Mouse (Mus musculus) MEL (cell line): Measurements from ENCODE around the gene Schip1. TPM values are rescaled to one million over a fixed set of nuclear protein-coding genes. Genes with fewer than 3 reads are reported as not detected.

Source experiments
- DNase-seq: peaks from one replicate; pipeline ENCODE4 v3.0.0; 2011; ENCODE audit warnings: low read depth, low spot score
- H3K27ac ChIP-seq: 2 replicates; pipeline ENCODE4 v1.5.1; 2012; ENCODE audit warnings: low read depth, mild to moderate bottlenecking, control low read depth, low read length, moderate library complexity; ENCODE audit not compliant: control insufficient read depth
- H3K27me3 ChIP-seq, 2 experiments: fragments of 150-350 bp in 1 of 2; sonication (generic) in 1 of 2; 2 replicates each; pipeline ENCODE4 v1.6.1; 2012; ENCODE audit warnings: low read length in 2 of 2, mild to moderate bottlenecking in 2 of 2, improper control_type of control experiment in 1 of 2, moderate library complexity in 1 of 2; ENCODE audit not compliant: insufficient read depth in 2 of 2, control insufficient read depth in 1 of 2
- H3K36me3 ChIP-seq, 2 experiments: 2 replicates each; pipeline ENCODE4 v1.6.1; 2012 to 2014; ENCODE audit warnings: low read length in 2 of 2, improper control_type of control experiment in 1 of 2, inconsistent platforms in 1 of 2, mild to moderate bottlenecking in 1 of 2; ENCODE audit not compliant: insufficient read depth in 2 of 2, control insufficient read depth in 1 of 2
- H3K4me1 ChIP-seq, 2 experiments: fragments of 150-350 bp in 1 of 2; sonication (generic) in 1 of 2; 2 replicates each; pipeline ENCODE4 v1.6.1; 2012; ENCODE audit warnings: low read length in 2 of 2, improper control_type of control experiment in 1 of 2, mild to moderate bottlenecking in 1 of 2; ENCODE audit not compliant: insufficient read depth in 2 of 2, control insufficient read depth in 1 of 2
- H3K4me3 ChIP-seq, 2 experiments: fragments of 150-350 bp in 1 of 2; sonication (generic) in 1 of 2; 2 replicates each; pipeline ENCODE4 v1.5.1; 2012; ENCODE audit warnings: low read depth in 2 of 2, low read length in 2 of 2, mild to moderate bottlenecking in 2 of 2, moderate library complexity in 2 of 2, control low read depth in 1 of 2, improper control_type of control experiment in 1 of 2; ENCODE audit not compliant: control insufficient read depth in 1 of 2, insufficient read depth in 1 of 2
- H3K79me2 ChIP-seq: 2 replicates; pipeline ENCODE4 v1.6.1; 2012; ENCODE audit warnings: mild to moderate bottlenecking, low read length, moderate library complexity; ENCODE audit not compliant: control insufficient read depth, poor library complexity, insufficient read depth
- H3K9ac ChIP-seq: 2 replicates; pipeline ENCODE4 v1.6.1; 2012; ENCODE audit warnings: low read depth, mild to moderate bottlenecking, control low read depth, low read length, moderate library complexity; ENCODE audit not compliant: control insufficient read depth, poor library complexity, severe bottlenecking
- H3K9me3 ChIP-seq: fragments of 150-350 bp; sonication (generic); replicated peaks from 2 replicates; pipeline ENCODE4 v1.6.1; 2012; ENCODE audit warnings: mild to moderate bottlenecking, low read length, improper control_type of control experiment, moderate library complexity; ENCODE audit not compliant: insufficient read depth
- BHLHE40 ChIP-seq: IDR thresholded peaks from 2 replicates; pipeline ENCODE4 v1.6.1; 2012; ENCODE audit warnings: low read depth, mild to moderate bottlenecking, inconsistent platforms, low read length, improper control_type of control experiment, borderline replicate concordance
- CHD2 ChIP-seq: IDR thresholded peaks from 2 replicates; pipeline ENCODE4 v1.6.1; 2011; ENCODE audit warnings: low read length, improper control_type of control experiment
- E2F4 ChIP-seq: IDR thresholded peaks from 2 replicates; pipeline ENCODE4 v1.6.1; 2011; ENCODE audit warnings: low read depth, low read length, improper control_type of control experiment, borderline replicate concordance
- ELF1 ChIP-seq: IDR thresholded peaks from 2 replicates; pipeline ENCODE4 v1.6.1; 2014; ENCODE audit warnings: low read depth, mild to moderate bottlenecking, inconsistent platforms, low read length, improper control_type of control experiment, moderate library complexity
- ETS1 ChIP-seq: IDR thresholded peaks from 2 replicates; pipeline ENCODE4 v1.6.1; 2012; ENCODE audit warnings: low read depth, mild to moderate bottlenecking, inconsistent platforms, low read length, improper control_type of control experiment, moderate library complexity
- GATA1 ChIP-seq: IDR thresholded peaks from 2 replicates; pipeline ENCODE4 v1.6.1; 2011; ENCODE audit warnings: low read depth, low read length, improper control_type of control experiment
- HCFC1 ChIP-seq: IDR thresholded peaks from 2 replicates; pipeline ENCODE4 v1.6.1; 2012; ENCODE audit warnings: low read depth, mild to moderate bottlenecking, inconsistent platforms, low read length, improper control_type of control experiment, moderate library complexity
- MAFK ChIP-seq: IDR thresholded peaks from 2 replicates; pipeline ENCODE4 v1.6.1; 2011; ENCODE audit warnings: low read depth, mild to moderate bottlenecking, low read length, improper control_type of control experiment, borderline replicate concordance
- MAZ ChIP-seq: IDR thresholded peaks from 2 replicates; pipeline ENCODE4 v1.6.1; 2012; ENCODE audit warnings: low read depth, mild to moderate bottlenecking, inconsistent platforms, low read length, improper control_type of control experiment
- MXI1 ChIP-seq: IDR thresholded peaks from 2 replicates; pipeline ENCODE4 v1.6.1; 2011; ENCODE audit warnings: mild to moderate bottlenecking, low read depth, low read length, improper control_type of control experiment
- MYB ChIP-seq: IDR thresholded peaks from 2 replicates; pipeline ENCODE4 v1.6.1; 2011; ENCODE audit warnings: mild to moderate bottlenecking, low read depth, low read length, improper control_type of control experiment
- MYC ChIP-seq: IDR thresholded peaks from 2 replicates; pipeline ENCODE4 v1.6.1; 2011; ENCODE audit warnings: low read depth, mild to moderate bottlenecking, low read length, improper control_type of control experiment, moderate library complexity
- NRF1 ChIP-seq: IDR thresholded peaks from 2 replicates; pipeline ENCODE4 v1.6.1; 2014; ENCODE audit warnings: low read depth, mild to moderate bottlenecking, inconsistent platforms, low read length, improper control_type of control experiment, moderate library complexity; ENCODE audit not compliant: poor library complexity, insufficient read depth, severe bottlenecking
- SIN3A ChIP-seq: IDR thresholded peaks from 2 replicates; pipeline ENCODE4 v1.6.1; 2012; ENCODE audit warnings: low read length, improper control_type of control experiment, inconsistent platforms
- SMC3 ChIP-seq: IDR thresholded peaks from 2 replicates; pipeline ENCODE4 v1.6.1; 2011; ENCODE audit warnings: low read depth, low read length, improper control_type of control experiment
- TAL1 ChIP-seq: IDR thresholded peaks from 2 replicates; pipeline ENCODE4 v1.6.1; 2012; ENCODE audit warnings: mild to moderate bottlenecking, inconsistent platforms, low read length, moderate library complexity, mixed read lengths
- TBP ChIP-seq: IDR thresholded peaks from 2 replicates; pipeline ENCODE4 v1.8.0; 2011; ENCODE audit warnings: low read depth, low read length, improper control_type of control experiment
- UBTF ChIP-seq: IDR thresholded peaks from 2 replicates; pipeline ENCODE4 v1.6.1; 2012; ENCODE audit warnings: low read depth, mild to moderate bottlenecking, inconsistent platforms, low read length, improper control_type of control experiment, moderate library complexity, borderline replicate concordance; ENCODE audit not compliant: insufficient read depth
- ZC3H11A ChIP-seq: IDR thresholded peaks from 2 replicates; pipeline ENCODE4 v1.6.1; 2012; ENCODE audit warnings: low read depth, mild to moderate bottlenecking, inconsistent platforms, low read length, improper control_type of control experiment
- ZNF384 ChIP-seq: IDR thresholded peaks from 2 replicates; pipeline ENCODE4 v1.6.1; 2012; ENCODE audit warnings: low read depth, mild to moderate bottlenecking, inconsistent platforms, low read length, improper control_type of control experiment
- polyA plus RNA-seq, 2 experiments: library from polyadenylated mRNA; stranded (reverse) in 1 of 2; unstranded in 1 of 2; fragments of >175 nt in 1 of 2; fragments of >200 nt in 1 of 2; gene quantifications; 2 replicates each; pipeline versions ENCODE4 v1.2.1 to v1.2.4; 2012; ENCODE audit warnings: low replicate concordance in 2 of 2, low read depth in 1 of 2; ENCODE audit not compliant: insufficient read length in 2 of 2, insufficient read depth in 1 of 2, missing spikeins in 1 of 2
- total RNA-seq: library from RNA; depleted of rRNA; stranded (reverse); fragments of 300-350 nt; gene quantifications from 2 replicates; pipeline ENCODE4 v1.2.3, GENCODE M21; 2012

Gene Schip1
- total and polyA plus RNA-seq, 3 experiments: 10.1 to 12.4 TPM; not detected in 1

DNA sequence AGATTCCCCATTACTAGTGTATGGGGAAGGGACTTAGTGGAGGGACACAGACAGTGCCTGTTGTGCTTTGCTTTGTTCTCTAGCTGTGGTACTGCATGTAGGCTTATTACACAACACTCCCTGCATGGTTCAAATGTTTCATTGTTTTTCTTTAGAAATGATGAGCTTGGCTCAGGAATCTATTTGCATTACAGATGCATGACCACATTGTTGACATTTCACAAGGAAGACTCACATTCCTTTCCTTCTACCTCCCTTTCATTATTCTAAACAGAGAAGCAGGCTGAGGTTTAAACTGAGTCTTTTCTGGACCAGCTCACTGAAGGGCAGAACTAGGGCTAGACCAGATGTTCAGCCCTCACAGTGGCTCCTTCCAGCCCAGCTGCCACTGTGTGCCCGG lies 187.7 kb downstream of the Schip1 start:
- H3K9ac ChIP-seq: no peak overlapping the region
- no peak for TF ChIP-seq BHLHE40
- no peak for DNase-seq

DNA sequence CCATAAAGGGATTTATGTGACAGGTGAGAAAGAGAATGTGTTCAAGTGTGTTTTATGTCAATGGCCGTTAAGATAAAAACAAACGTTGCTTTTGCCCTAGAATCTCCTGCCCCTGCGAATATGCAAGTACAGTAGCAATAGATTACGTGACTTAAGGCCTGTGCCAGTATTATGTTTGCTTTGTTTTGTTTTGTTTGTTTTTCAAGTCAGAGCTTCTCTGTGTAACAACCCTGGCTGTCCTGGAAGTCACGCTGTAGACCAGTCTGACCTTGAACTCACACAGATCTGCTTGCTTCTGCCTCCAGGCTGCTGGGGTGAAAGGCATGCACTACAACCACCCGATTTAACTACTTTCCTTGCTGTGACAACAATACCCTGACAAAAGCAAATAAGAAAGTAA lies 197.7 kb downstream of the Schip1 start:
- H3K4me3 ChIP-seq: no peak overlapping the region
- H3K9ac ChIP-seq: no peak overlapping the region
- H3K79me2 ChIP-seq: no peaks in the 10 kb centered on the region
- no peaks in the 10 kb centered on the region for H3K27me3 ChIP-seq
- no peaks in the 10 kb centered on the region for H3K9me3 ChIP-seq
- TF ChIP-seq E2F4 (no peak), MYC (no peak), HCFC1 (no peak), ELF1 (no peak), ZNF384 (no peak), SIN3A (no peak), ZC3H11A (no peak), MAZ (no peak), NRF1 (no peak), ETS1 (no peak), TAL1 (no peak), MAFK (no peak), SMC3 (no peak), CHD2 (no peak), UBTF (no peak), GATA1 (no peak), TBP (no peak), MYB (no peak), MXI1 (no peak)
- no peaks in the 10 kb centered on the region for H3K4me1 ChIP-seq
- no peaks in the 10 kb centered on the region for H3K36me3 ChIP-seq
- no peak for DNase-seq
- no peak overlapping the region for H3K27ac ChIP-seq

More for the DNA sequence above, 187.7 kb downstream of the Schip1 start:
- no peaks in the 10 kb centered on the region for H3K79me2 ChIP-seq
- H3K27ac ChIP-seq: no peak overlapping the region
- no peaks in the 10 kb centered on the region for H3K27me3 ChIP-seq
- H3K4me3 ChIP-seq: no peak overlapping the region
- no peaks in the 10 kb centered on the region for H3K36me3 ChIP-seq
- H3K4me1 ChIP-seq: no peaks in the 10 kb centered on the region
- H3K9me3 ChIP-seq: no peaks in the 10 kb centered on the region
